ENCODE assay signal across 29 mouse cellular contexts in genomic region chr6:103585667-103586066, GRCm38 (mm10).
DNase-seq lines count a peak whose midpoint lies in the region; ATAC-seq lines count a peak whose summit lies in the region.
"Had no signal": no experiment of that assay in that cellular context is flagged by ENCODE, and none has a peak within 500 bp of the region (broad histone marks: within the 10 kb centered on the region; RNA-seq: fewer than 3 reads in every experiment).

No protein-coding gene starts in this region.

- 0 out of 2 replicates have a peak, but pooled peaks cover 3% of the 10 kb centered on the region for H3K9me3 ChIP-seq in hindbrain, embryonic 14.5 days (ENCODE audit: control insufficient read depth, low read length)
- H3K9me3 ChIP-seq in hindbrain, embryonic 13.5 days: no peaks in the 10 kb centered on the region
- H3K9me3 ChIP-seq: embryonic facial prominence, embryonic 10.5 days; embryonic facial prominence, embryonic 13.5 days; forebrain, embryonic 12.5 days; forebrain, embryonic 15.5 days; G1E; heart, embryonic 12.5 days; heart, embryonic 15.5 days; hindbrain, embryonic 15.5 days; intestine, embryonic 15.5 days had no signal

- H3K27ac ChIP-seq in hindbrain, embryonic 14.5 days: peak overlapping the region; percentile 7; the same call in 1 of the 2 replicates
- no peak overlapping the region for H3K27ac ChIP-seq in hindbrain, embryonic 13.5 days
- H3K27ac ChIP-seq: embryonic facial prominence, embryonic 10.5 days; embryonic facial prominence, embryonic 13.5 days; forebrain, embryonic 12.5 days; forebrain, embryonic 15.5 days; heart, embryonic 15.5 days; hindbrain, embryonic 15.5 days; intestine, embryonic 15.5 days had no signal

- 50% methylated on average over 1 of the region's 1 CpGs for WGBS in hindbrain, embryonic 14.5 days
- 62% methylated on average over 1 of the region's 1 CpGs for WGBS in hindbrain, embryonic 13.5 days

- no peak for ATAC-seq in hindbrain, embryonic 14.5 days (ENCODE audit: low FRiP score)
- no peak for ATAC-seq in hindbrain, embryonic 13.5 days (ENCODE audit: low FRiP score)
- ATAC-seq: forebrain, embryonic 15.5 days; intestine, embryonic 15.5 days had no signal

- DNase-seq in hindbrain, embryonic 14.5 days (ENCODE audit: low spot score): no peak
- peak; percentile 97 for DNase-seq in Muller cell, postnatal 12 days (ENCODE audit: inconsistent ontology term)
- peak; percentile 2 for DNase-seq in ZHBTc4 (ENCODE audit: low read depth, low spot score)
- no peak for DNase-seq in cerebellum, postnatal 36 days
- no peak for DNase-seq in kidney, adult 11 months
- DNase-seq: adrenal gland, postnatal 10 days; B cell, adult 2 months; cerebellum, adult 11 months; cerebellum, adult 2 months; cerebellum, adult 9-11 months; cerebellum, postnatal 25 days; embryo, embryonic 11 days; gastrocnemius, postnatal 25 days; heart, adult 18-20 months; heart, postnatal 10 days; heart, postnatal 36 days; kidney, adult 18-20 months had no signal

- no peak overlapping the region for H3K4me2 ChIP-seq in hindbrain, embryonic 14.5 days (replicated peaks)
- no peak overlapping the region for H3K4me2 ChIP-seq in hindbrain, embryonic 13.5 days
- H3K4me2 ChIP-seq: embryonic facial prominence, embryonic 13.5 days; forebrain, embryonic 12.5 days; forebrain, embryonic 15.5 days; heart, embryonic 12.5 days; heart, embryonic 15.5 days; hindbrain, embryonic 15.5 days; intestine, embryonic 15.5 days had no signal

- no peak overlapping the region for H3K4me3 ChIP-seq in hindbrain, embryonic 14.5 days (replicated peaks; ENCODE audit: low read length)
- no peak overlapping the region for H3K4me3 ChIP-seq in hindbrain, embryonic 13.5 days
- H3K4me3 ChIP-seq: embryonic facial prominence, embryonic 10.5 days; embryonic facial prominence, embryonic 13.5 days; erythroblast, embryonic 14.5 days; forebrain, embryonic 12.5 days; forebrain, embryonic 15.5 days; heart, embryonic 12.5 days; heart, embryonic 15.5 days; hindbrain, embryonic 15.5 days; intestine, embryonic 15.5 days had no signal

- H3K4me1 ChIP-seq in hindbrain, embryonic 14.5 days (replicated peaks; ENCODE audit: control insufficient read depth, insufficient read depth, low read length): no peaks in the 10 kb centered on the region
- H3K4me1 ChIP-seq in hindbrain, embryonic 13.5 days (replicated peaks): no peaks in the 10 kb centered on the region
- H3K4me1 ChIP-seq: embryonic facial prominence, embryonic 10.5 days; embryonic facial prominence, embryonic 13.5 days; forebrain, embryonic 12.5 days; forebrain, embryonic 15.5 days; heart, embryonic 12.5 days; heart, embryonic 15.5 days; hindbrain, embryonic 15.5 days; intestine, embryonic 15.5 days had no signal

- H3K27me3 ChIP-seq in hindbrain, embryonic 14.5 days (ENCODE audit: control insufficient read depth, insufficient read depth, low read length): no peaks in the 10 kb centered on the region
- no peaks in the 10 kb centered on the region for H3K27me3 ChIP-seq in hindbrain, embryonic 13.5 days
- H3K27me3 ChIP-seq: CH12.LX; embryonic facial prominence, embryonic 13.5 days; forebrain, embryonic 12.5 days; forebrain, embryonic 15.5 days; heart, embryonic 12.5 days; heart, embryonic 15.5 days; hindbrain, embryonic 15.5 days; intestine, embryonic 15.5 days had no signal

- H3K9ac ChIP-seq in hindbrain, embryonic 14.5 days: no peak overlapping the region
- H3K9ac ChIP-seq in hindbrain, embryonic 13.5 days: no peak overlapping the region
- H3K9ac ChIP-seq: embryonic facial prominence, embryonic 13.5 days; forebrain, embryonic 12.5 days; forebrain, embryonic 15.5 days; heart, embryonic 12.5 days; heart, embryonic 15.5 days; hindbrain, embryonic 15.5 days; intestine, embryonic 15.5 days had no signal

- no peaks in the 10 kb centered on the region for H3K36me3 ChIP-seq in hindbrain, embryonic 14.5 days (replicated peaks; ENCODE audit: control insufficient read depth, insufficient read depth)
- H3K36me3 ChIP-seq in hindbrain, embryonic 13.5 days: peaks cover 5% of the 10 kb centered on the region
- H3K36me3 ChIP-seq: embryonic facial prominence, embryonic 10.5 days; embryonic facial prominence, embryonic 13.5 days; forebrain, embryonic 12.5 days; forebrain, embryonic 15.5 days; G1E; heart, embryonic 12.5 days; heart, embryonic 15.5 days; hindbrain, embryonic 15.5 days; intestine, embryonic 15.5 days had no signal

Comparison
In these comparisons a context has a peak if more than half of its experiments do, and no peak if none do; other contexts are left out.
1. DNase-seq: peak in Muller cell, postnatal 12 days (single experiment) and ZHBTc4 (single experiment); none in hindbrain, embryonic 14.5 days (single experiment), cerebellum, postnatal 36 days (0 of 2) and kidney, adult 11 months (single experiment).